Mouse (Mus musculus) ovary, postnatal 36 days (tissue): ENCODE data around the gene Tns3.

Experiments used
- DNase-seq: peaks from one replicate; pipeline ENCODE4 v3.0.0; 2022; ENCODE audit warnings: low spot score, mixed read lengths

Gene Tns3

DNA sequence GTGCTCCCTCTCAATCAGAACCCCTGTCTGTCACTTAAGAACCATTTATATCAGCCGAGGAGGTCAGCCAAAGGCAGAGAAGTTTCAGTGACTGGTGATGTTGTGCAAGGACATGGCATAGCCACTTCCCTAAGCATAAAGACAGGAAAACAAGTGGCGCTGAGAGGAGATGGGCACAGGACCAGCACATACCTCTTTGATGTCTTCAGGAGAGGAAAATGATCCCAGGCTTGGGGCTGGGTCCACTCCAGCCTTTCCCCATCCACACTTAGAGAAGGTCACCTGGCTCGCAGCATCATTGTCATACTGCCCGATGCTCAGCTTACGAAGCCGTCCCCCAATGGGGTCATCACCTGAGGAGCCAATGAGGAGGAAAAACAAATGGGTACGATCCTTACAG, 185.0 kb downstream of the Tns3 start:
- no peak for DNase-seq

DNA sequence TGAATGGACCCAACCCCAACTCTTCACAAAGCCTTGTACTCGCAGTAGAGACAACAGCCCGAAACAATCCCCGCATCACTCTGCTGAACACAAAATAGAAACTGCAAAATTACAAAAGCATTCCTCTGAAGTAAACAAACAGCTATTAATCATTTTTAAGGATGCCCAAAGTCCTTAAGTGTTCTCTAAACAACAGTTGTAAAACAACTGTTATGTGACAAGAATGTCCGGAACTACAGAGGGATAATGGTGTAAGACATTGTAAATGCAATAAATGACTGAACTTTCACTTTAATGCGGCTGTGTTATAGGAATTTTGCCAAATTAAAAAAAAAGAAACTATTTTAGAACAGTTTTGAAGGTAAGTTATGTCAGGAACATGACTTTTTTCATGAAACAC, 190.7 kb downstream of the Tns3 start:
- DNase-seq, result no peak

DNA sequence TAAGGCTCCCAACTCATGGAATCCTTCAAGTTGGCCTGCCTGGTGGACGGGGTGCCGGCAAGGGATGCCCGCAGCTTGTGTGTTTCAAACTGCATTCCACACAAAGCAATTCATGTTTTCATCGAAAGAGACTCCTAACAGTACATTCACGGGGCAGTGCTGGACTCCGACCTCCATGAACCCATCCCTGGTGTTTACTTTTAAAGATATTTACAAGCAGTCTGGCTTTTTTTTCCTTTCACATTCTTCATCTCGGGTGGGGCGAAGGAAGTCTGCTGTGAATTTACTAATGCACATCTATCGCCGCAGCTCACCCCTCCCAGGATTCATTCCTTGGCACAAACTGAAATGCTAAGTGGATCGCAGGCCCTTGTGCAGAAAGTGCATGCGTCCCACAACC, 191.9 kb downstream of the Tns3 start:
- no peak for DNase-seq

DNA sequence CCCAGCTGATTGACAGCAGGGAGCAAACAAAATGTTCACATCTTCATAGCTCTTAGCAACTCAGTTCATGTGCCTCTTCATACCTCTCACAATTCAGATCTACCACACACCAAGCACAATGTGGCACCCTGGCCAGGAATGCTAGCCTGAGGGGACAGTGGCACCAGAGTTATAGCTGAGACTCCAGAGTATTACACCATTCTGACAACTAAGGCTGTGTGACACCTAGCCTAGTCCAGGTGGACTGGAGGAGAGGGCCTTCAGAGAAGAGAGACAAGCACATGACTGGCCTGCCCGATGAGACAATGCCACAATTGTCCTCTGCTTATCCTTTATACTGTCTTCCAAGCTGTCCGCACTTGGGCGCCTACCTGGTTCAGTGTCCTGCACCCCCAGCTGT, 192.8 kb downstream of the Tns3 start:
- DNase-seq, result no peak

DNA sequence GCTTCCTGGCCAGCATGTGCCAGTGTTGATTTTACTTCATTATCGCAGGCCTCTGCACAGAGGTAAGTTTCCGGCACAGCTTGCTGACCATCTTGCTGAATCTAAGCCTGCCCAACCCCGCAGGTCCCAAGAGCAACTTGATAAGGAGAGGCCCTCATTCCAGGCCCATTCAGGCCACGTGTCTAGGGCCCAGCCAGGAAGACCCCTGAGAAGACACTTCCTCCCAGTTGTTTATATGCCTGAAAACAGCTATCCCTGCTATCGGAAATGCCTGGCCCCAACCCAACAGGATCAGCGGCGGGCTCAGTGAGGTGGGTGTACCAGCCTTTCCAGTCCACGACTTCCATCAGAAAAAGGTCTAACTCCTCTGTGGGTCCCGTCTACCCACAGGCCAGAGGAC, 194.8 kb downstream of the Tns3 start:
- no peak for DNase-seq

DNA sequence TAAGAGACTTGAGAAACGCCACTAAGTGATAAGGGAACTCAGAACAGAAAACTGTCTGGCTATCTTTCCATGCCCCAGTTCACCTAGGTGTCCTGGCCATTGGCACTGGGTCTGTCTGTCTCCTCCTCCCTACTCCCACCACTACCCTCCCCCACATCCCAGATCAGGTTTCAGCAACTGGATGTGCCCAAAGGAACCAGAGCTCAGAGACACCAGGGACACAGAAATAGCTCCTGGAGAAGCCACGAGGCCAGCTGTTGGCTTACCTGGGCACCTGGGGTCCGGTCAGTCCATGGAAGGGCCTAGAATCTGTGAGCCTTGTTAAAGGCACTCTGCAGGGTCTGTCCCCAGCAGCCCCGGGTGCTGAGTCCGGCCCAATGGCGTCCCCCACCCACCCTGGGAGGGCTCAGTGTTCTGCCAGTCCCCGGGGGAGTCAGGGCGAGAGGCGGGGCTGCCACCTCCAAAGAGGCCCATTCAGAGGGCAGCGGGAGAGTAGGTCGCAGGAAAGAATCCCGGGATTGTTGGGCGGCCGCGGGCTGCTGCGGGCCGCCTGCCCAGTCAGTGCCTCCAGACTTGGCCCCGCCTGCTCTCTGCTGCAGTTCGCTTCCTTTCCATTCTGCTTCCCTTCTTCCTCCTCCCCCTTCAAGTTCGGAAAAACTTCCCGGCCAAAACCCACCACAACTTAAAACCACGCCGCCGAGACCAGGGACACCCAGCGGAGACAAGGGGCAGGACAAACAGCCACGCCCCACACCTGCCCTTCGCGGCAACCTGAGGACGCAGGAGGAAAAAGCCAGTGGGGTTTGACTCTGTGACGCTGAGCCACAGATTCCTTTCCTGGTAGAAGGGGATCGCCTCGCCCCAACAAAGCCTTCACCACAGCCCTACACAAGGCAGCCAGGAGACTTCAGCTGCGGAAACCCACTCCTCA, 195.9 kb downstream of the Tns3 start:
- peak; percentile 73 for DNase-seq

DNA sequence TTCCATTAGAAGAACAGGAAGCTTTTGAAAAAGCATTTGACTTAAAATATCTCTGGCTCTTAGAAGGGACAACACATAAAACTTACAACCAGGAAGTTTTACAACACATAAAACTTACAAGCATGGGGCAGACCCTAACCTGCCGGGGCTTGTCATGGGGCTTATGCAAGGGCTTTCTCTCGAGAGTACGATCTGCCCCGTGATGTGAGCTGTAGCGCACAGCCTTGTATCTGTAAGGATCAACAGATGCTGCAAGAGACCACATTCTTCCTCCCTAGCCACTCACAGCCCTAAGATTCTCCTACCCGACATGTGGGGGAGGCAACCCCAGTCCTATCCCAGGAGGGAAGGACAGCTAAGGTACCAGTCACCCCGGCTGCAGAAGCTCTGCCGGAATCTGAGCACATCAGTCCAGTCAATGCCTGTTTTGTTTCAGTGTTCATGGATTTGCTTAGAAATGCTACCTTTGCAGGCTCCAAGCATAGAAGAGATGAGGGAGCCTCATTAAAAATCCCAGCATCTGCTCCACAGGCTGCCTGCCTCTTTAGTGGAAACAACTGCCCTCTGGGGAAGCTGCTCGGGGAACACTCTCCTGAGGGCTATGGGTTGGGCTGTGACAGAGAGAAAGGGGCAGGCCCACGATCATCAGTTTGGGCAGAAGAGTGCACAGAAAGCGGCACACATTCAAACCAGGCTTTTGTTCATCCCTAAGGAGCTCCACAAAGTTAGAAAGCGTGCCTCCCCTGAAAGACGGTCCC, 196.8 kb downstream of the Tns3 start:
- DNase-seq, result no peak

DNA sequence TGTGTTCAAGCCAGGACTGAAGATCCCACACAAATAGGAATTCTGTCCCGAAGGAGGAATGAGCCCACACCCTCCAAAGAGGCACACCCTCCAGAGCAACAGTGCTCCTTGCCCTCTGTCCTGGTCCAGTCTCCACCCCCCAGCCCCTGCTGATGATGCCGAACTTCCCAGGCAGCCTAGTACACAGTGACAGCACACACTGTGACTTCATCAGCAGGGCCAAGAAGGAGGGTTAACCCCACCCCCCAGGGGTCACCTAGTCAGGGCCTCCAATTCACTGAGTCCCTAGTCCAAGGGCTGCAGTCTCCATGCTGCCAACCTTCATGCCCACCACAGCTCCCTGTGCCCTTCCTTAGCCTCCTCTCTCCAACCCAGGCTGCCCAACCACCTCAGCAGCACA, 200.5 kb downstream of the Tns3 start:
- no peak for DNase-seq

DNA sequence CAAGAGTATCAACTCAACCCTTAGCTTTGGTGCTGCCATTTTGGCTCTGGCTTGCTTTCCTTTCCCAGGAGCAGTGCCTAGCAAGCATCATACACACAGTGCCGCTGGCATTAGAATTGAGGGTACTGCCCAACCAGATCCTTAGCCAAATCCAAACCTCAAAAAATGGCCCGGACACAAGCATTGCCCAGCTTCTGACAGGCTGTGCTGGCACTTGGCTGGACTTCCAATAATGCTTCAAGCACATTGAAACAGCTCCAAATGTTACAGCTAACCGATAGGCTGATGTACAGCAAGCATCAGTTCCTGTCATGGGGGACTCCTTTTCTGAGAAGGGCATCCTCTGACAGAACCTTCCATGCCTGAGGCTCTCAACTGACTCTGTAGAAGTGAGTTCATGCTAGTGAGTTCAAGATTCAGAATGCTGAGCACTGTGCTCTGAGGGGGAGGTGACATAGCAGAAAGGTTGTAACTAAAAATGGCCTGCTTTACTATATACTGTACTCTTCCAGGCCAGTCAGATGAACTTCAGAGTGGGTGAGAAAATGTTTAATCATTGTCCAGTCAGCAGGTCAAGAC, 201.4 kb downstream of the Tns3 start:
- no peak for DNase-seq

DNA sequence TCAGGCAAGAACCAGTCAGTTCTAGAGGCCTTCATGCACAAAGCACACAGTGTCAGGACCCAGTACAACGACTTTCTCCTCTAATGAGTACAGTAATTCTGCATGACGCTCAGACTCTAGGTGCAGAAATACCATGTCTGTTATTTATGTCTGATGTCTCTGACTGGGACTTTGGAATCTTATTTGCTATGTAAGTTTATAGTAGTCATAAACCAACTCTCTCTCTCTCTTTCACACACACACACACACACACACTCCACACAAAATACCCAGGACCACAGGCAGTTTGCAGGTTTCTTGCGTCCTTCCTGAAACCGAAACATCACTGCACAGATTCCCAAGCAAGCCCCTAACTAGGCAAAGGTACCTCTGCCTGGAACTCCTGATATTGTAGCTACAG, 203.5 kb downstream of the Tns3 start:
- DNase-seq, result no peak

DNA sequence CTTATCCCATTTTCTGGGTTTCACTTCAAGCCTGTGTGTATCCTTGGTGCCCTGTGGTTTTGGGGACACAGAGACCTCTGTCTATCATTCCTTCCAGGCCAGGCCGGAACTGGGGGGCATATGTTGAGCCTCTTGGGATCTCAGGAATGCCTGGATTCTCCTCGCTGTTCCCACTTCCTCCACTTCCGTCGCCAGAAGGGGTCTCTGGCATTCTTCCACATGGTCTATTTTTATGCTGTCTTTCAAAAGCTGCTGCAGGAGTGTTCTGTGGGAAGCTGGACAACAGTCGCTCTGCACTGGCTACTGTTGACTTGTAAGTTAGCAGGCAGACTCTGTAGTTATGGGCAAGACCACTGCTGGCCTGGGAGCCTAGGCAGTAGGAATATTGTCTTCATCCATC, 206.4 kb downstream of the Tns3 start:
- no peak for DNase-seq

DNA sequence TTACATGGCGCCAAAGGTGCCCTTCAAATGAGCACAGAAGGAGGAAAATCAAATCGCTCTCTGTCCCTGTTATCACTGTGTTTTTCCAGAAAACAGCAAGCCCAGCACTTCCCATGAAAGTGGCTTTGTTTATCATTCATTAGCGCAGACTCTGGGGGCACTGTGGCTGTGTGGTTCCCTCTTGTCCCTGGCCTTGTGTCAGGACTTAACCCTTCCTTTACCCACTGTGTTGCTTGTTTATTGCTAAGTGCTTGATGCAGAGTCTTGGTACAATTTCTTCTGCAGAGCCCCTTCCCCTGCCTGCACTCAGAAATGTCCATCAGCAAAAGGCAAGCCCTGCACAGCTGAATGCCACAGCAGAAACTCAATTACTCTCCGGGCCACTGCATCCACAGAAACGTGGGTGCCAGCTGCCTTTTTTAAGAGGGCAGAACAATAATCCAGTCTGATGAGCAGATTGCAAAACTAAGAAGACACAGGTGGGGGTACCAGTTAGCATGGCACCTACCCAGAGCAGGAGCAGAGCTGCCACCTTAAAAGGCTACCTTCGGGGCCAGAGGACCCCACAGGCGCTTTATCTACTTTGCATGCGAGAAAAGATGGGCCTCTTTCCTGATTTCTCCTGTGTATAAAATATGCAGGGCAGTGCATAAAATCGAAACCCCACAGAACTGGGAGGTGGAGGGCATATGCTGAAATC, 207.6 kb downstream of the Tns3 start:
- no peak for DNase-seq

DNA sequence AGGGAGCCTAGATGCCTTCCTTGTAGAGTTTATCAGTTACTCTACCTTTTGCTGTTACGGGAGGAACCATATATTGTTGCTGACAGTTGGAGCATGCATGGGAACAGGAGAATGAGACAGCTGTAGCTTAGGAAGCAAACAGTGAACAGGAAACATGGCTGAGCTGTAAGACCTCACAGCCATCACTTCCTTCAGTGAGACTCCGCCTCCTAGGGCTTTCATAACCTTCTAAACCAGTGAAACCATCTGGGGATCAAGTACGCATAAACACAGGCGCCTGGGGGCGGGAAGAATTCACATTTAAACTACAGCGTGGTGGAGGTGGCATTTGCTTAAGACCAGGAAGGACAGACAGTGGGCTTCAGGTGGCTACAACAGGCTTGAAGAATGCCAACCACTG, 208.7 kb downstream of the Tns3 start:
- DNase-seq, result no peak

DNA sequence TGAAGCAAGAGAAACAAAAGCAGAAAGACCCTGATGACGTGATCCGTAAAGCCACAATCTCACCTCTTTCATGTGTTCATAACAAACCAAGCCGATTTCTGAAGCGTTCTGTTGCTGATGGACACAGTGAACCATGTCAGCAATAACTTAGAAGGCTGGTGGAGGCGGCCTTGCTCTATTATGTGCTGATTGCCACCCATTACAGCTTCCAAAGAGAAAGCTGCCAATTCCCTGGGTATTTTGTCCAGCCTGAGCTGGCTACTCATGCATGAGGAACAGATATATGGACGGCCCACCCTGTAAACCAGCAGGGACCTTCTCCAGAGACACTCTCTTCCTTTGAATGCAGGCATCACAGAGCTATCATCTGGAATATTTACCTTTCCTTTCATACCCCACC, 211.1 kb downstream of the Tns3 start:
- no peak for DNase-seq

DNA sequence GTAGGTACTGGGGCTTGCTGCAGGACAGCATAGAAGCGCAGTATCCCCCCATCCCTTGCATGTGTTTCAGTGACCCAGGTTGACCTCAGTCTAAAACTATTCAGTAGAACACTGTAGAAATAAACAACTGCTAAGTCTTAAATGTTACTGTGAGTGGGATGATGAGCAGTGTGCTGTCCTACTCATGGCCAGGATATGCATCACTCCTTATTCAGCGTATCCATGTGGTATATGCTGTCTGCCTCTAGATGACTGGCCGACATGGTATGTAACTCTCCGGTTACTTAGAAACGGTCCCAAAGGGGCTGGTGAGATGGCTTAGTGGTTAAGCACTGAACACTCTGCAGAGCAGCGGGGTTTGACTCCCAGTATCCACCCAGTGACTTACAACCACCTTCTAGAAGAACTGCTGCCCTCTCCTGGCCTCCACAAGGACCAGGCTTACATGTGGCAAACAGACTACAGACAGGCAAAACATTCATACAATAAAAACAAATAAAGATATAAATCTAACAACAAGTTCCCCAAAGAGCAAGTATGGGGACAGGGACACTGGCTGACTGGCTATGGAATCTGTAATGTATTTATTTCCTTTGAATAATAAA, 212.6 kb downstream of the Tns3 start:
- no peak for DNase-seq

DNA sequence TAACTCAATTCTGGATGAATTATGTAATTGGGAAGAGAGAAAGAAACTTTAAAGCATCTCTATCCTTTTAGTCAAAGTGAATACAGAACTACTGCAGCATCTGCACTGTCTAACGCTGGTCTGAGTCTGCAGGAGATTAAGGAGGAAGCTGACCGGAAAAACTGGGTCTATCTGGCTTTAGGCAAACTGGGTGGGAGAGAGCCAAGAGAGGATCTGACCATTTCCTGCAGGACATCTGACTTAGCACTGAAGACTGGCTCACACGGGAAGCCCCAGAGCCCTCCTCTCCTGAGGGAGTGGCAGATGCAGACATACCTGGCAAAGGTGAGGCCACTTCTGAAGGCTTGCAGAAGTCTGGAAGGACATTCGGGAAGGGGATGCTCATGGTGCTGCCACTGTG, 213.8 kb downstream of the Tns3 start:
- DNase-seq, result no peak

DNA sequence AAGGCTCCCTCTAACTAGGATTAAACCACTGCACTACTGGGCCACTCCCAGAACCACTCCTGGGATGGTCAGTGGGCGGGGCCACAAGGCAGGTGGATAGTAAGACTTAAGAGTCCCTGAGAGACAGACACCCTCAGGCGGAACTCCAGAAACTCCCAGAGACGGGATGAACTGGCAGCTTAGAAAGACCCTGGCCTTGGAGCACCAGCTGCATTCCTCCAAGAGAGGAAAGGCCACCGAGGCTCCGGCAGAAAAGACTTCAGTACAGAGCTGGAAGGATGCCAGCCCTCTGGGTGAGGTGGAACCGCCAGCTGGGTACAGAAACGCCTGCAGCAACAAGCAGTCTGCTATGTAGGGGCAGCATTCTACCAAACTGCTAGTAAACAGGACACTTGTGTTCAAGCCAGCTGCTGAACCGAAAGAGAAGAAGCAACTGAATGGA, 218.4 kb downstream of the Tns3 start:
- peak; percentile 79 for DNase-seq

DNA sequence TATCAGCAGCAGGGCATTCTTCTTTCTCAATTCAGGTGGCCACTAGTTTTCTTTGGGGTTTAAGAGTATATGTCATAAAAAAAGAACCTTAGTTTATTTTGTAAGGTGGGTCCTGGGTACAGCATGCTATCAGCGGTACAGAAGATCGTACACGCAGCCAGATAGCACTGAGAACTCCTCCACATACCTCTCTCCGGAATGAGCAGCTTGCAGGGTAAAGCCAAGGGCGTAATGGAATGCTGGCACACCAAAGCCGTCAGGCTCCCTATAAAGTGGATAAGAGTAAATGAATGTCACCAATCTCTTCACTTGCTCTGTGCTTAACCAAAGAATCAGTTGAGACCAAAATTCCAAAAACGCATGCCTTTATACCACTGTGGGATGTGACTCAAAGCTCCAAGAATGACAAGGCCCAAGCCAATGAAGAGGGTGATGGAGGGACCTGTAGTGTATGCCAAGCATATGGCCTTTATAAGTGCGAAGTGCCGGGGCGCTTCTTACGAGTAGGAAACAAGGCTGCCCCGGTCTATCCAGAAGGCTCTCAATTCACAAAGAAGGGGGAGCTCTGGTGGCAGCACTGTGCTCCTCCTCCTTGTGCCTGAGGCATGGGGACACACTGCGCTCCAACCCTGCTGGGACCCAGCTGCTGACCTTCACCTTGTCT, 219.4 kb downstream of the Tns3 start:
- DNase-seq, result no peak

DNA sequence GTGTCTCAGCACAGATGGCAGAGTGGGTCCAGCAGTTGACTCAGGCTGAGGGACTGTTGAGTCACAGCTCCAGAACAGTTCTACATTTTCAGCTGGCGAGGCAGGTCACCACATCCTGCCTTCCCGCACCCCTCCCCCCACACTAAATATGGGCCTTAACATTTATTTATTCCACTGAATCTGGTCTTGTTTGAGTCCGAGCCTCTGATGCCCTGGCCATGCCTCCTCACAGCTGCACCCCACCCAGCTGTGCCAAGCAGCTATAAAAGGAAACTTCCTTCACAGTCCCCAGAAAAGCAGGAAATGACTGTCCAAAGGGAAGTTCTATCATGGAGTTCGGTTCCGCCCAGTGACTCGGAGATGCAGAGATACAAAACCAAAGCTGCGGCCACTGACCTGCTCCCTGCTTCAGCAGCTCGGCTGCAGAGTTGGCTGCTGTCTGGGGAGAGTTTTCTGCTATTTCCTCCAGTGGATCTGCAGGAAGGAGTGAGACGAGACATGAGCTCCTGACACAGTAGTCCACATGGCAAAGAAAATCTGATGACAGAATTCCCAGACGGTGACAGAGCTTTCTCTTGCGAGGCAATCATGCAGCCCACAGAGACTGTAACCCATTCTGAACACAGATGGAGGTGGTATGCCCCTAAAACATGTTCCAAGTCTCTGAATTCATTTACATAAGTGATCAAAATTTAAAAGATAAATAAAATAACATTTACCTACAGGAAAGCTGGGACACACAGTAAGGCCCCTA, 220.6 kb downstream of the Tns3 start:
- DNase-seq, result no peak

DNA sequence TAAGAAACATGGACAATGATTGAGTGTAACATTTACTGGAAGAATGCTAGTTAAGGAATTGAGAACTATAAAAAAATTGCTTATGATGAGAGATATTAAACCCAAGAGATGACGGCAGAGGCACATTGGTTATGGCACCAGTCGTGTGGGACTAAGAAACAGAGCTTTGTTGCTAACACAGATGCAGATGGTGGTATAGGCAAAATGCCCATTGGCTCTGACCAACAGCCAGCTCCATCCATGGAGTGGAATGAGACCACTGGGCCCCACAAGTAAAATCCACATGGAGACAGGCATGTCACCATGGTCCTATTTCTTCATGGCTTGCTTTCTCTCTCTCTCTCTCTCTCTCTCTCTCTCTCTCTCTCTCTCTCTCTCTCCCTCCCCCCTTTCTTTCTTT, 223.6 kb downstream of the Tns3 start:
- DNase-seq, result no peak

DNA sequence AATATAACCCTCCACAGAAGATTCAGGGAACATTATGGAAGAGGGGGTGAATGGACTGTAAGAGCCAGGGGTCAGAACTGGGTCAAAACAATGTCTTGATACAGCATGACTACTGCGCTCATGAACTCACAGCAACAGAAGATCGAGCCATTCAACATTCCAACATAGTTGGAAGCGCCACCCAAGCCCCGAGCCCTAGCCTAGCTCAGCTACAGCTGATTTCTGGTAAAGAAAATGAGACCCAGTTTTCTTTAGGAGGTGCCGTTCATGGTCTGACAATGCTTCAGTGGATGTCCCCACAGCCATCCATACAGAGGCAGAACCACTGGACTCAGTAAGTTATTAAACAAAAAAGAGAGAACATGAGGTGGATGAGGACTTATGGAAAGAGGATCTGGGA, 224.1 kb downstream of the Tns3 start:
- no peak for DNase-seq
